ENCODE assay signal across 26 mouse cellular contexts in the genomic region with DNA sequence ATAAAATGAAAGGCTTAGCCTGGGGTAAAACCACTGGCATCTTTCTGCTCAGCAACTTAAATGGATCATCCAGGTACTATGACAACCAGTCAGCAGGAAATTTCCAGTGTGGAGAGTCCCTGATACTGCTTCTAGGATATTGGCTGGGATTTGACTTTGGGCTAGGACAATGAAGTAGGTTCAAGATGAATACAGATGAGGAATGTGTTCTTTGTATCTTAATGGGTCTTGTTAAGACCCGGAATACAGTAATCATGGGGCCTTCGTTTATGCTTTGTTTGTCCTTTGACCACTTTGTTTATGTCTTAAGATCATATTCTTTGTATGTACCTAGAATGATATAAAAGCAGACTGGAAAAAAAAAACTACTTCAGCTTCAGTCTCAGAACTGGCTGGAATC.
"Had no signal": no experiment of that assay in that cellular context is flagged by ENCODE, and none has a peak within 500 bp of the region (broad histone marks: within the 10 kb centered on the region; RNA-seq: fewer than 3 reads in every experiment).

No protein-coding gene starts in this region.

- H3K9ac ChIP-seq: embryonic facial prominence, embryonic 12.5 days; embryonic facial prominence, embryonic 13.5 days; embryonic facial prominence, embryonic 15.5 days; forebrain, embryonic 12.5 days; forebrain, embryonic 13.5 days; forebrain, embryonic 15.5 days; forebrain, postnatal 0 days had no signal

- H3K27ac ChIP-seq: embryonic facial prominence, embryonic 10.5 days; embryonic facial prominence, embryonic 12.5 days; embryonic facial prominence, embryonic 13.5 days; embryonic facial prominence, embryonic 15.5 days; forebrain, embryonic 10.5 days; forebrain, embryonic 12.5 days; forebrain, embryonic 13.5 days; forebrain, embryonic 15.5 days; gastrocnemius, adult 2 months; heart, adult 2 months; heart, embryonic 10.5 days had no signal

- ATAC-seq: forebrain, embryonic 13.5 days; forebrain, embryonic 14.5 days; forebrain, embryonic 15.5 days; forebrain, embryonic 16.5 days; forebrain, postnatal 0 days had no signal

- H3K4me1 ChIP-seq: embryonic facial prominence, embryonic 10.5 days; embryonic facial prominence, embryonic 12.5 days; embryonic facial prominence, embryonic 13.5 days; embryonic facial prominence, embryonic 15.5 days; forebrain, embryonic 10.5 days; forebrain, embryonic 12.5 days; forebrain, embryonic 13.5 days; forebrain, embryonic 15.5 days; heart, embryonic 10.5 days had no signal

- DNase-seq: cerebellum, postnatal 10 days; cerebellum, postnatal 14 days; cerebellum, postnatal 25 days; cerebellum, postnatal 36 days; embryo, embryonic 11 days; forebrain, postnatal 0 days; gastrocnemius, adult 2 months; gastrocnemius, postnatal 10 days; gastrocnemius, postnatal 14 days; gastrocnemius, postnatal 25 days; gastrocnemius, postnatal 36 days; heart, adult 11 months; heart, adult 18-20 months; heart, adult 2 months had no signal

- H3K36me3 ChIP-seq: embryonic facial prominence, embryonic 10.5 days; embryonic facial prominence, embryonic 12.5 days; embryonic facial prominence, embryonic 13.5 days; embryonic facial prominence, embryonic 15.5 days; forebrain, embryonic 10.5 days; forebrain, embryonic 12.5 days; forebrain, embryonic 15.5 days; heart, embryonic 10.5 days had no signal

- H3K4me2 ChIP-seq: embryonic facial prominence, embryonic 12.5 days; embryonic facial prominence, embryonic 13.5 days; embryonic facial prominence, embryonic 15.5 days; forebrain, embryonic 12.5 days; forebrain, embryonic 13.5 days; forebrain, embryonic 15.5 days had no signal

- H3K4me3 ChIP-seq: embryonic facial prominence, embryonic 10.5 days; embryonic facial prominence, embryonic 12.5 days; embryonic facial prominence, embryonic 13.5 days; embryonic facial prominence, embryonic 15.5 days; erythroblast, embryonic 14.5 days; forebrain, embryonic 10.5 days; forebrain, embryonic 12.5 days; forebrain, embryonic 13.5 days; forebrain, embryonic 15.5 days; gastrocnemius, adult 2 months; heart, adult 2 months; heart, embryonic 10.5 days had no signal

- H3K27me3 ChIP-seq: embryonic facial prominence, embryonic 12.5 days; embryonic facial prominence, embryonic 13.5 days; embryonic facial prominence, embryonic 15.5 days; forebrain, embryonic 12.5 days; forebrain, embryonic 13.5 days; forebrain, embryonic 15.5 days had no signal

- H3K9me3 ChIP-seq: embryonic facial prominence, embryonic 10.5 days; embryonic facial prominence, embryonic 12.5 days; embryonic facial prominence, embryonic 13.5 days; embryonic facial prominence, embryonic 15.5 days; forebrain, embryonic 10.5 days; forebrain, embryonic 12.5 days; forebrain, embryonic 13.5 days; forebrain, embryonic 15.5 days; heart, embryonic 10.5 days had no signal
